Mouse (Mus musculus) lung, embryonic 16.5 days (tissue): ENCODE data around the gene Klk11. TPM values are rescaled to one million over a fixed set of nuclear protein-coding genes. Genes with fewer than 3 reads are reported as not detected.

ENCODE experiments used
- ATAC-seq: fragments of 200-750 bp; cut with Nextera tagmentation; 2 replicates; pipeline ENCODE4 v1.8.0; 2017; ENCODE audit warnings: low read depth, mild to moderate bottlenecking, moderate library complexity
- H3K27ac ChIP-seq: fragments of 300-500 bp; sonication (generic); 2 replicates; pipeline ENCODE4 v1.5.1; 2014; ENCODE audit warnings: mild to moderate bottlenecking, control low read depth, low read length
- H3K27me3 ChIP-seq: fragments of 300-500 bp; sonication (generic); 2 replicates; pipeline ENCODE4 v1.6.1; 2014; ENCODE audit warnings: low read depth, low read length, mixed read lengths; ENCODE audit not compliant: control insufficient read depth, insufficient read depth
- H3K36me3 ChIP-seq: fragments of 300-500 bp; sonication (generic); 2 replicates; pipeline ENCODE4 v1.6.1; 2014; ENCODE audit warnings: low read length; ENCODE audit not compliant: control insufficient read depth, insufficient read depth
- H3K4me1 ChIP-seq: fragments of 300-500 bp; sonication (generic); replicated peaks from 2 replicates; pipeline ENCODE4 v1.6.1; 2014; ENCODE audit warnings: low read length, mixed read lengths; ENCODE audit not compliant: control insufficient read depth, insufficient read depth
- H3K4me2 ChIP-seq: fragments of 300-500 bp; sonication (generic); 2 replicates; pipeline ENCODE4 v1.6.1; 2014; ENCODE audit warnings: low read depth, low read length, control low read depth
- H3K4me3 ChIP-seq: fragments of 300-500 bp; sonication (generic); 2 replicates; pipeline ENCODE4 v1.5.1; 2014; ENCODE audit warnings: mild to moderate bottlenecking, low read length, control low read depth
- H3K9ac ChIP-seq: fragments of 300-500 bp; sonication (generic); 2 replicates; pipeline ENCODE4 v1.6.1; 2014; ENCODE audit warnings: low read length, control low read depth
- H3K9me3 ChIP-seq: fragments of 300-500 bp; sonication (generic); 2 replicates; pipeline ENCODE4 v1.6.1; 2016; ENCODE audit warnings: low read length; ENCODE audit not compliant: control insufficient read depth
- WGBS: fragments of 180-500 bp; shearing (Covaris S2); extraction: QIAGEN DNeasy Blood & Tissue Kit; methylation state at CpG from one replicate; pipeline ENCODE4 v1.1.7; 2014; 5-methylcytosine and 5-hydroxymethylcytosine counted together
- polyA plus RNA-seq: library from polyadenylated mRNA; unstranded; fragments of >200 nt; fragmentation: Nextera tagmentation; extraction: Ambion mirVana; gene quantifications from 2 replicates; pipeline ENCODE4 v1.2.1, GENCODE M21; 2015

Klk11 gene
- polyA plus RNA-seq, 1 experiment from 2014 or later = 0.41 TPM

DNA sequence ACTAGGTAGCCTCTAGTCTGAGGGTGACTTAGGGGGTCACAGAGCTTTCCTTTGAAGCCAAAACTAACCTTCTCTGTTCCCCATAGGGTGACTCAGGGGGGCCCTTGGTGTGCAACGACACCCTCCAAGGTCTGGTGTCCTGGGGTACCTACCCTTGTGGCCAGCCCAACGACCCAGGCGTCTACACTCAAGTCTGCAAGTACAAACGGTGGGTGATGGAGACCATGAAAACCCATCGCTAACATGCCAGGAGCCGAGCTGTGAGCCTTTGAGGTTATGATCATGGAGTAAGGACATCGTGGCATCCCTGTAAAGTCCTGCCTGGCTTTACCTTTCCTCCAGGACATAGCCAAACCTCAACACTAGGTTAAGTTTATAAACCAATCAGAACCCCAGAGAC is 40.8 kb downstream of the Klk11 start:
- H3K36me3 ChIP-seq = no peaks in the 10 kb centered on the region
- WGBS = 81% methylated on average over 7 of the region's 7 CpGs
- H3K9ac ChIP-seq = no peak overlapping the region
- H3K27ac ChIP-seq = no peak overlapping the region
- H3K4me3 ChIP-seq = no peak overlapping the region
- no peaks in the 10 kb centered on the region for H3K27me3 ChIP-seq
- no peaks in the 10 kb centered on the region for H3K4me1 ChIP-seq
- H3K4me2 ChIP-seq = no peak overlapping the region
- no peak for ATAC-seq
- H3K9me3 ChIP-seq = no peaks in the 10 kb centered on the region

- Histone ChIP-seq H3K4me2 (no peak overlapping the region), H3K9me3 (no peaks in the 10 kb centered on the region), H3K9ac (no peak overlapping the region), H3K36me3 (no peaks in the 10 kb centered on the region), H3K4me1 (no peaks in the 10 kb centered on the region), H3K27me3 (no peaks in the 10 kb centered on the region), H3K27ac (no peak overlapping the region), H3K4me3 (no peak overlapping the region)
- ATAC-seq = no peak
Observed at GRCm38 (mm10) chr7:43816746-43817145, 42.3 kb downstream of the Klk11 start.

DNA sequence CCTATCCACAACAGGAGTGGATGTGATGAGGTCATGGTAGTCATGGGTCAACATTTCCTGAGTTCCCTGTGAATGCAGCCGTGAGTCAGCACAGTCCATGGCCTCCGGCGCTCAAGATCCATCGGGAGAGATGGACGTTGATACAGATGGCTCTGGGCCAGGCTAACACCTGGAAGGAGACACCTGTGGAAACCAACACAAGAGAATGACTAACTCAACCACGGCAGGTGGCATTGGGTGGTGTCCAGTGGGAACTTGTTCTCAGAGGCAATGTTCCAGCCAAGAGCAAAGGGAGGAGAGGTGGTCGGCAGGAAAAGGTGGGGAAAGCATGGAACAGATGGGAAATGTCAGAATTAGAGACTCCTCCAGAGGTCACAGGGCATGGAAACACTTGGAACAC is 47.2 kb downstream of the Klk11 start:
- H3K4me2 ChIP-seq = no peak overlapping the region
- H3K36me3 ChIP-seq = no peaks in the 10 kb centered on the region
- H3K27me3 ChIP-seq = no peaks in the 10 kb centered on the region
- no peaks in the 10 kb centered on the region for H3K4me1 ChIP-seq
- WGBS = 86% methylated on average over 7 of the region's 7 CpGs
- H3K9ac ChIP-seq = no peak overlapping the region
- no peaks in the 10 kb centered on the region for H3K9me3 ChIP-seq
- no peak overlapping the region for H3K4me3 ChIP-seq
- ATAC-seq = no peak
- no peak overlapping the region for H3K27ac ChIP-seq

GRCm38 (mm10) chr7:43824199-43824598 is 49.8 kb downstream of the Klk11 start, which contains the start of gene Klk6:
Klk6 (plus strand) TSS chr7:43824499.
- H3K27me3 ChIP-seq = no peaks in the 10 kb centered on the region
- no peaks in the 10 kb centered on the region for H3K4me1 ChIP-seq
- no peak within 1 kb of the TSS for H3K27ac ChIP-seq
- no peak within 1 kb of the TSS for H3K4me3 ChIP-seq
- no peaks in the 10 kb centered on the region for H3K9me3 ChIP-seq
- H3K4me2 ChIP-seq = no peak within 1 kb of the TSS
- no peak within 1 kb of the TSS for H3K9ac ChIP-seq
- no peak for ATAC-seq
- no peaks in the 10 kb centered on the region for H3K36me3 ChIP-seq
- WGBS = 76% methylated on average over 10 of the region's 10 CpGs

GRCm38 (mm10) chr7:43826056-43826455 is 51.7 kb downstream of the Klk11 start:
- no peak overlapping the region for H3K4me2 ChIP-seq
- H3K36me3 ChIP-seq = no peaks in the 10 kb centered on the region
- no peaks in the 10 kb centered on the region for H3K9me3 ChIP-seq
- no peak overlapping the region for H3K4me3 ChIP-seq
- 85% methylated on average over 5 of the region's 5 CpGs for WGBS
- no peak overlapping the region for H3K9ac ChIP-seq
- no peaks in the 10 kb centered on the region for H3K27me3 ChIP-seq
- no peak overlapping the region for H3K27ac ChIP-seq
- ATAC-seq = no peak
- no peaks in the 10 kb centered on the region for H3K4me1 ChIP-seq

DNA sequence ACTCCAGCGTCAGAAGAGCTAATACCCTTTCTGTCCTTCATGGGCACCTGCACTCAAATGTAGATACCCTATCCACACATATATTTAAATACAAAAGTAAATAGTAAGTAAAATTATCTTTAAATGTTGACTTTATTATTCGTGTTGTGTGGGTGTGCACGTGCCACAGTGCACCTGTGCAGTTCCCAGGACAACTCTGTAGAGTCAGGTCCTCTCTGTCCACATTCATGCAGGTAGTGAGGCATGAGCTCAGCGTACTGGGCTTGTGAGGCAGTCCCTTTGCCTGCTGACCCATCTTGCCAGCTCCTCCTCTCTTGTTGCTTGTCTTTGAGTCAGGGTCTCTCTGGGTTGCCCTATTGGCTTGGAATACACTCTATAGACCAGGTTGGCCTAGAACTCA is 53.3 kb downstream of the Klk11 start:
- no peaks in the 10 kb centered on the region for H3K27me3 ChIP-seq
- no peak overlapping the region for H3K9ac ChIP-seq
- no peaks in the 10 kb centered on the region for H3K36me3 ChIP-seq
- no peaks in the 10 kb centered on the region for H3K4me1 ChIP-seq
- H3K4me3 ChIP-seq = no peak overlapping the region
- no peak overlapping the region for H3K27ac ChIP-seq
- WGBS = 75% methylated on average over 4 of the region's 4 CpGs
- no peak for ATAC-seq
- no peak overlapping the region for H3K4me2 ChIP-seq
- no peaks in the 10 kb centered on the region for H3K9me3 ChIP-seq

Other genes starting within 250 kb of the Klk11 start
- gene Cd33, start 230.2 kb upstream of the Klk11 start, polyA plus RNA-seq = 2.2 and 2.3 TPM in 2 replicates
- 4.3 TPM in 2 replicates for gene Zfp658, start 212.3 kb upstream of the Klk11 start, polyA plus RNA-seq
- gene Zfp719, start 195.0 kb upstream of the Klk11 start, polyA plus RNA-seq = 14.1 and 15.8 TPM in 2 replicates
- 0.41 and 0.80 TPM in 2 replicates for gene Zfp819, start 167.4 kb upstream of the Klk11 start, polyA plus RNA-seq
- not detected in 2 replicates for gene Ceacam18, start 139.9 kb upstream of the Klk11 start, polyA plus RNA-seq
- 1.2 and 2.2 TPM in 2 replicates for gene Siglece, start 114.4 kb upstream of the Klk11 start, polyA plus RNA-seq
- 13.0 and 13.1 TPM in 2 replicates for gene Ctu1, start 102.6 kb upstream of the Klk11 start, polyA plus RNA-seq
- gene Klk14, start 84.2 kb upstream of the Klk11 start, polyA plus RNA-seq = not detected in 2 replicates
- 3.9 and 5.5 TPM in 2 replicates for gene Klk13, start 62.0 kb upstream of the Klk11 start, polyA plus RNA-seq
- gene Klk12, start 5.7 kb upstream of the Klk11 start, polyA plus RNA-seq = not detected in 2 replicates
- gene Klk10, start 6.4 kb downstream of the Klk11 start, polyA plus RNA-seq = 4.6 and 6.4 TPM in 2 replicates
- 0.14 and 0.33 TPM in 2 replicates for gene Klk9, start 17.3 kb downstream of the Klk11 start, polyA plus RNA-seq
- 24.2 TPM in 2 replicates for gene Klk8, start 23.0 kb downstream of the Klk11 start, polyA plus RNA-seq
- not detected in 2 replicates for gene Klk7, start 36.7 kb downstream of the Klk11 start, polyA plus RNA-seq
- not detected in 2 replicates for gene Klk6, start 49.9 kb downstream of the Klk11 start, polyA plus RNA-seq
- gene Klk5, start 67.4 kb downstream of the Klk11 start, polyA plus RNA-seq = not detected in 2 replicates
- not detected in 2 replicates for gene Klk4, start 106.6 kb downstream of the Klk11 start, polyA plus RNA-seq
- gene Klk15, start 159.1 kb downstream of the Klk11 start, polyA plus RNA-seq = not detected in 2 replicates
- not detected in 2 replicates for gene Klk1b8, start 176.1 kb downstream of the Klk11 start, polyA plus RNA-seq
- gene Klk1b1, start 192.1 kb downstream of the Klk11 start, polyA plus RNA-seq = not detected in 2 replicates
- not detected in 2 replicates for gene Klk1b9, start 201.5 kb downstream of the Klk11 start, polyA plus RNA-seq
- not detected in 2 replicates for gene Klk1b11, start 221.3 kb downstream of the Klk11 start, polyA plus RNA-seq
- gene Klk1b26, start 237.6 kb downstream of the Klk11 start, polyA plus RNA-seq = not detected in 2 replicates